Mouse (Mus musculus): Measurements from ENCODE around the gene Nfatc3.

- TF ChIP-seq MAZ (IDR thresholded peaks at IDR 0.05; ENCODE audit: low read depth, low read length) (peak; percentile 89; the same call in 1 of the 2 replicates), POLR2A (IDR thresholded peaks at IDR 0.05; ENCODE audit: low read depth, low read length) (peak; percentile 64; the same call in 1 of the 2 replicates), CTCF (conservative IDR thresholded peaks at IDR 0.05 in 1 of 2, IDR thresholded peaks at IDR 0.05 in 1 of 2; ENCODE audit: low read depth in 2 of 2, low read length in 2 of 2) (no peak), EP300 (IDR thresholded peaks at IDR 0.05; ENCODE audit: low read length) (no peak), RAD21 (IDR thresholded peaks at IDR 0.05; ENCODE audit: low read depth, low read length) (no peak), MAX (IDR thresholded peaks at IDR 0.05; ENCODE audit: low read length) (no peak; the same call in 1 of the 2 replicates)
Measured at GRCm38 (mm10) chr8:106149801-106150652, 91.4 kb downstream of the Nfatc3 start, which contains the start of gene Pla2g15.
